ENCODE assay signal across 10 mouse cellular contexts in genomic region chr7:127896384-127896783, GRCm38 (mm10). TPM values are rescaled to one million over a fixed set of nuclear protein-coding genes. Genes with fewer than 3 reads are reported as not detected.
DNase-seq lines count a peak whose midpoint lies in the region; ATAC-seq and TF ChIP-seq lines count a peak whose summit lies in the region.
"Had no signal": no experiment of that assay in that cellular context is flagged by ENCODE, and none has a peak within 500 bp of the region (broad histone marks: within the 10 kb centered on the region; RNA-seq: fewer than 3 reads in every experiment).

No protein-coding gene starts in this region.

- H3K4me2 ChIP-seq in forebrain, postnatal 0 days (ENCODE audit: low read depth) = no peak overlapping the region
- H3K4me2 ChIP-seq in forebrain, embryonic 13.5 days = no peak overlapping the region
- H3K4me2 ChIP-seq in midbrain, postnatal 0 days (ENCODE audit: low read depth, low read length, poor library complexity, severe bottlenecking) = no peak overlapping the region

- no peak for ATAC-seq in forebrain, postnatal 0 days
- ATAC-seq in forebrain, embryonic 13.5 days = no peak
- ATAC-seq in midbrain, postnatal 0 days (ENCODE audit: low FRiP score) = no peak

- H3K4me1 ChIP-seq in forebrain, postnatal 0 days (ENCODE audit: insufficient read depth) = peaks cover 6% of the 10 kb centered on the region; the same call in 1 of the 2 replicates
- H3K4me1 ChIP-seq in forebrain, embryonic 13.5 days = peaks cover 10% of the 10 kb centered on the region
- peaks cover 16% of the 10 kb centered on the region for H3K4me1 ChIP-seq in embryonic facial prominence, embryonic 10.5 days
- H3K4me1 ChIP-seq in midbrain, postnatal 0 days (ENCODE audit: insufficient read depth, low read length) = no peaks in the 10 kb centered on the region

- WGBS in forebrain, postnatal 0 days = 61% methylated on average over 13 of the region's 13 CpGs
- 62% methylated on average over 13 of the region's 13 CpGs for WGBS in forebrain, embryonic 13.5 days
- WGBS in embryonic facial prominence, embryonic 10.5 days = 59% methylated on average over 13 of the region's 13 CpGs
- WGBS in midbrain, postnatal 0 days = 64% methylated on average over 13 of the region's 13 CpGs

- H3K9ac ChIP-seq in forebrain, postnatal 0 days = no peak overlapping the region
- no peak overlapping the region for H3K9ac ChIP-seq in forebrain, embryonic 13.5 days
- no peak overlapping the region for H3K9ac ChIP-seq in midbrain, postnatal 0 days (replicated peaks; ENCODE audit: low read length, poor library complexity, severe bottlenecking)

- peak; percentile 57 for DNase-seq in forebrain, postnatal 0 days
- peak; percentile 74 for DNase-seq in 416B (ENCODE audit: low read depth)
- DNase-seq in adrenal gland, postnatal 14 days = peak; percentile 81
- DNase-seq in embryonic facial prominence, embryonic 10.5 days (ENCODE audit: low spot score) = peak; percentile 61
- peak; percentile 39 to 62 for DNase-seq in layer of hippocampus, adult 2 months (ENCODE audit: low spot score in 2 of 2)
- peak; percentile 49 for DNase-seq in midbrain, postnatal 0 days (ENCODE audit: low spot score)
- DNase-seq in thymus, postnatal 0 days (ENCODE audit: low spot score) = peak; percentile 57

- no peaks in the 10 kb centered on the region for H3K27me3 ChIP-seq in forebrain, postnatal 0 days (ENCODE audit: insufficient read depth, low read length)
- H3K27me3 ChIP-seq in forebrain, embryonic 13.5 days = no peaks in the 10 kb centered on the region
- no peaks in the 10 kb centered on the region for H3K27me3 ChIP-seq in embryonic facial prominence, embryonic 10.5 days (replicated peaks; ENCODE audit: low read depth, poor library complexity, severe bottlenecking)
- H3K27me3 ChIP-seq in midbrain, postnatal 0 days (ENCODE audit: insufficient read depth, low read length) = no peaks in the 10 kb centered on the region

- H3K9me3 ChIP-seq in forebrain, postnatal 0 days (ENCODE audit: low read length) = no peaks in the 10 kb centered on the region
- H3K9me3 ChIP-seq in forebrain, embryonic 13.5 days (replicated peaks) = no peaks in the 10 kb centered on the region
- no peaks in the 10 kb centered on the region for H3K9me3 ChIP-seq in embryonic facial prominence, embryonic 10.5 days
- H3K9me3 ChIP-seq in midbrain, postnatal 0 days (ENCODE audit: low read length) = no peaks in the 10 kb centered on the region

- H3K36me3 ChIP-seq in forebrain, postnatal 0 days (ENCODE audit: insufficient read depth) = peaks cover 9% of the 10 kb centered on the region; the same call in 1 of the 2 replicates
- H3K36me3 ChIP-seq in forebrain, embryonic 13.5 days (ENCODE audit: poor library complexity, severe bottlenecking) = peaks cover 18% of the 10 kb centered on the region
- H3K36me3 ChIP-seq in embryonic facial prominence, embryonic 10.5 days (replicated peaks) = peaks cover 23% of the 10 kb centered on the region
- peaks cover 15% of the 10 kb centered on the region; the same call in 1 of the 2 replicates for H3K36me3 ChIP-seq in midbrain, postnatal 0 days (ENCODE audit: insufficient read depth, low read length)

- H3K4me3 ChIP-seq in forebrain, postnatal 0 days (ENCODE audit: low read depth, low read length) = no peak overlapping the region
- H3K4me3 ChIP-seq in forebrain, embryonic 13.5 days = no peak overlapping the region
- H3K4me3 ChIP-seq in embryonic facial prominence, embryonic 10.5 days = no peak overlapping the region
- no peak overlapping the region for H3K4me3 ChIP-seq in layer of hippocampus, adult 2 months
- no peak overlapping the region for H3K4me3 ChIP-seq in midbrain, postnatal 0 days (ENCODE audit: low read depth, low read length)

- no peak overlapping the region for H3K27ac ChIP-seq in forebrain, postnatal 0 days (ENCODE audit: low read depth, low read length)
- no peak overlapping the region for H3K27ac ChIP-seq in forebrain, embryonic 13.5 days
- no peak overlapping the region; the same call in 1 of the 2 replicates for H3K27ac ChIP-seq in embryonic facial prominence, embryonic 10.5 days (replicated peaks)
- H3K27ac ChIP-seq in layer of hippocampus, adult 2 months = no peak overlapping the region
- no peak overlapping the region for H3K27ac ChIP-seq in midbrain, postnatal 0 days (ENCODE audit: low read depth, low read length)

- TF ChIP-seq CTCF in forebrain, postnatal 0 days (IDR thresholded peaks at IDR 0.05; ENCODE audit: low read depth) = peak; percentile 70
- peak; percentile 86 for TF ChIP-seq CTCF in layer of hippocampus, adult 2 months (conservative IDR thresholded peaks at IDR 0.05)
- TF ChIP-seq CTCF in midbrain, postnatal 0 days (IDR thresholded peaks at IDR 0.05) = peak; percentile 78

RNA-seq across cellular contexts. Expression of gene Vkorc1, which starts 1.0 kb away (rescaled TPM):
- total RNA-seq in forebrain, postnatal 0 days (2014; rRNA removed) = 17.2 and 28.0 TPM in 2 replicates
- 69.4 and 73.0 TPM in 2 replicates for polyA plus RNA-seq in forebrain, postnatal 0 days (2015; fragmentation: Nextera tagmentation; extraction: Ambion mirVana)
- polyA plus RNA-seq in forebrain, embryonic 13.5 days (2015; fragmentation: Nextera tagmentation; extraction: Ambion mirVana) = 55.8 and 59.5 TPM in 2 replicates
- total RNA-seq in adrenal gland, postnatal 14 days (2021) = 60.7 and 92.8 TPM in 2 replicates
- 47.6 and 59.1 TPM in 2 replicates for polyA plus RNA-seq in embryonic facial prominence, embryonic 10.5 days (2016; fragmentation: Nextera tagmentation; extraction: Ambion mirVana)
- total RNA-seq in layer of hippocampus, adult 2 months (2021) = 10 to 100 TPM; 26.3 to 26.6 TPM
- 22.7 and 30.3 TPM in 2 replicates for total RNA-seq in midbrain, postnatal 0 days (2014; rRNA removed)
- 61.2 and 62.8 TPM in 2 replicates for polyA plus RNA-seq in midbrain, postnatal 0 days (2015; fragmentation: Nextera tagmentation; extraction: Ambion mirVana)
- 47.0 and 54.5 TPM in 2 replicates for polyA plus RNA-seq in thymus, postnatal 0 days (2015; fragmentation: Nextera tagmentation; extraction: Ambion mirVana)

RNA-seq across cellular contexts. Expression of gene Gm21974, which starts 1.1 kb away (rescaled TPM):
- total RNA-seq in forebrain, postnatal 0 days (2014; rRNA removed) = not detected in 2 replicates
- polyA plus RNA-seq in forebrain, postnatal 0 days (2015; fragmentation: Nextera tagmentation; extraction: Ambion mirVana) = not detected in 2 replicates
- not detected in 2 replicates for polyA plus RNA-seq in forebrain, embryonic 13.5 days (2015; fragmentation: Nextera tagmentation; extraction: Ambion mirVana)
- not detected in 2 replicates for total RNA-seq in adrenal gland, postnatal 14 days (2021)
- not detected in 2 replicates for polyA plus RNA-seq in embryonic facial prominence, embryonic 10.5 days (2016; fragmentation: Nextera tagmentation; extraction: Ambion mirVana)
- total RNA-seq in layer of hippocampus, adult 2 months (2021) = not detected
- 0.16 TPM in 1 of 2 replicates, not detected in the other for total RNA-seq in midbrain, postnatal 0 days (2014; rRNA removed)
- polyA plus RNA-seq in midbrain, postnatal 0 days (2015; fragmentation: Nextera tagmentation; extraction: Ambion mirVana) = not detected in 2 replicates
- not detected in 2 replicates for polyA plus RNA-seq in thymus, postnatal 0 days (2015; fragmentation: Nextera tagmentation; extraction: Ambion mirVana)
- total RNA-seq: layer of hippocampus, adult 18-20 months had no signal
- polyA plus RNA-seq: stomach, embryonic 14.5 days had no signal

RNA-seq across cellular contexts. Expression of gene Prss53, which starts 5.6 kb away (rescaled TPM):
- 0.62 and 0.81 TPM in 2 replicates for total RNA-seq in forebrain, postnatal 0 days (2014; rRNA removed)
- polyA plus RNA-seq in forebrain, postnatal 0 days (2015; fragmentation: Nextera tagmentation; extraction: Ambion mirVana) = 0.24 and 0.69 TPM in 2 replicates
- polyA plus RNA-seq in forebrain, embryonic 13.5 days (2015; fragmentation: Nextera tagmentation; extraction: Ambion mirVana) = 0.66 and 0.77 TPM in 2 replicates
- total RNA-seq in adrenal gland, postnatal 14 days (2021) = 0.70 and 0.94 TPM in 2 replicates
- polyA plus RNA-seq in embryonic facial prominence, embryonic 10.5 days (2016; fragmentation: Nextera tagmentation; extraction: Ambion mirVana) = 0.64 and 0.79 TPM in 2 replicates
- total RNA-seq in layer of hippocampus, adult 2 months (2021) = 1 to 10 TPM; 2.8 to 3.1 TPM
- total RNA-seq in midbrain, postnatal 0 days (2014; rRNA removed) = 0.55 and 1.0 TPM in 2 replicates
- polyA plus RNA-seq in midbrain, postnatal 0 days (2015; fragmentation: Nextera tagmentation; extraction: Ambion mirVana) = 0.77 and 0.82 TPM in 2 replicates
- 0.39 and 0.57 TPM in 2 replicates for polyA plus RNA-seq in thymus, postnatal 0 days (2015; fragmentation: Nextera tagmentation; extraction: Ambion mirVana)

RNA-seq across cellular contexts. Expression of gene Bckdk, which starts 7.5 kb away (rescaled TPM):
- total RNA-seq in forebrain, postnatal 0 days (2014; rRNA removed) = 43.0 and 56.2 TPM in 2 replicates
- 66.8 and 69.3 TPM in 2 replicates for polyA plus RNA-seq in forebrain, postnatal 0 days (2015; fragmentation: Nextera tagmentation; extraction: Ambion mirVana)
- polyA plus RNA-seq in forebrain, embryonic 13.5 days (2015; fragmentation: Nextera tagmentation; extraction: Ambion mirVana) = 80.2 and 91.6 TPM in 2 replicates
- 130 and 135 TPM in 2 replicates for total RNA-seq in adrenal gland, postnatal 14 days (2021)
- 111 and 119 TPM in 2 replicates for polyA plus RNA-seq in embryonic facial prominence, embryonic 10.5 days (2016; fragmentation: Nextera tagmentation; extraction: Ambion mirVana)
- total RNA-seq in layer of hippocampus, adult 2 months (2021) = 10 to 100 TPM; 36.9 to 41.7 TPM
- total RNA-seq in midbrain, postnatal 0 days (2014; rRNA removed) = 47.8 and 77.7 TPM in 2 replicates
- polyA plus RNA-seq in midbrain, postnatal 0 days (2015; fragmentation: Nextera tagmentation; extraction: Ambion mirVana) = 52.7 and 63.7 TPM in 2 replicates
- 80.5 and 87.0 TPM in 2 replicates for polyA plus RNA-seq in thymus, postnatal 0 days (2015; fragmentation: Nextera tagmentation; extraction: Ambion mirVana)

RNA-seq across cellular contexts. Expression of gene Kat8, which starts 15.9 kb away (rescaled TPM):
- 30.6 and 41.1 TPM in 2 replicates for total RNA-seq in forebrain, postnatal 0 days (2014; rRNA removed)
- polyA plus RNA-seq in forebrain, postnatal 0 days (2015; fragmentation: Nextera tagmentation; extraction: Ambion mirVana) = 34.8 and 37.0 TPM in 2 replicates
- polyA plus RNA-seq in forebrain, embryonic 13.5 days (2015; fragmentation: Nextera tagmentation; extraction: Ambion mirVana) = 49.8 and 51.1 TPM in 2 replicates
- total RNA-seq in adrenal gland, postnatal 14 days (2021) = 24.0 and 25.5 TPM in 2 replicates
- 48.7 and 49.6 TPM in 2 replicates for polyA plus RNA-seq in embryonic facial prominence, embryonic 10.5 days (2016; fragmentation: Nextera tagmentation; extraction: Ambion mirVana)
- 10 to 100 TPM; 31.7 to 34.3 TPM for total RNA-seq in layer of hippocampus, adult 2 months (2021)
- total RNA-seq in midbrain, postnatal 0 days (2014; rRNA removed) = 28.1 and 33.7 TPM in 2 replicates
- polyA plus RNA-seq in midbrain, postnatal 0 days (2015; fragmentation: Nextera tagmentation; extraction: Ambion mirVana) = 34.8 TPM in 2 replicates
- 40.7 and 43.0 TPM in 2 replicates for polyA plus RNA-seq in thymus, postnatal 0 days (2015; fragmentation: Nextera tagmentation; extraction: Ambion mirVana)
